Mouse (Mus musculus) hindbrain, embryonic 12.5 days (tissue): ENCODE data around the gene Tspan4. TPM values are rescaled to one million over a fixed set of nuclear protein-coding genes. Genes with fewer than 3 reads are reported as not detected.
A peak's percentile ranks its signal among the peaks of the same experiment; 100 is the strongest.

Experiments
- ATAC-seq: fragments of 200-750 bp; cut with Nextera tagmentation; 2 replicates; pipeline ENCODE4 v1.8.0; 2017; ENCODE audit warnings: moderate TSS enrichment; ENCODE audit not compliant: low FRiP score
- H3K27ac ChIP-seq: fragments of 300-500 bp; sonication (generic); 2 replicates; pipeline ENCODE4 v1.5.1; 2016; ENCODE audit warnings: mild to moderate bottlenecking
- H3K27me3 ChIP-seq: fragments of 300-500 bp; sonication (generic); 2 replicates; pipeline ENCODE4 v1.6.1; 2016; ENCODE audit warnings: mild to moderate bottlenecking
- H3K36me3 ChIP-seq: fragments of 300-500 bp; sonication (generic); 2 replicates; pipeline ENCODE4 v1.6.1; 2016; ENCODE audit warnings: mild to moderate bottlenecking
- H3K4me1 ChIP-seq: fragments of 300-500 bp; sonication (generic); 2 replicates; pipeline ENCODE4 v1.6.1; 2016
- H3K4me2 ChIP-seq: fragments of 300-500 bp; sonication (generic); replicated peaks from 2 replicates; pipeline ENCODE4 v1.6.1; 2016; ENCODE audit warnings: mild to moderate bottlenecking
- H3K4me3 ChIP-seq: fragments of 300-500 bp; sonication (generic); 2 replicates; pipeline ENCODE4 v1.5.1; 2016; ENCODE audit warnings: mild to moderate bottlenecking
- H3K9ac ChIP-seq: fragments of 300-500 bp; sonication (generic); 2 replicates; pipeline ENCODE4 v1.6.1; 2016; ENCODE audit warnings: mild to moderate bottlenecking, moderate library complexity
- H3K9me3 ChIP-seq: fragments of 300-500 bp; sonication (generic); replicated peaks from 2 replicates; pipeline ENCODE4 v1.6.1; 2016; ENCODE audit warnings: mild to moderate bottlenecking
- WGBS: fragments of 180-500 bp; shearing (Covaris S2); methylation state at CpG from one replicate; pipeline ENCODE4 v1.1.7; 2016; 5-methylcytosine and 5-hydroxymethylcytosine counted together
- polyA plus RNA-seq: library from polyadenylated mRNA; unstranded; fragments of >200 nt; fragmentation: Nextera tagmentation; extraction: Ambion mirVana; gene quantifications from 2 replicates; pipeline ENCODE4 v1.2.1, GENCODE M21; 2016

Tspan4 gene
- polyA plus RNA-seq, 1 experiment from 2014 or later: 30.1 TPM

DNA sequence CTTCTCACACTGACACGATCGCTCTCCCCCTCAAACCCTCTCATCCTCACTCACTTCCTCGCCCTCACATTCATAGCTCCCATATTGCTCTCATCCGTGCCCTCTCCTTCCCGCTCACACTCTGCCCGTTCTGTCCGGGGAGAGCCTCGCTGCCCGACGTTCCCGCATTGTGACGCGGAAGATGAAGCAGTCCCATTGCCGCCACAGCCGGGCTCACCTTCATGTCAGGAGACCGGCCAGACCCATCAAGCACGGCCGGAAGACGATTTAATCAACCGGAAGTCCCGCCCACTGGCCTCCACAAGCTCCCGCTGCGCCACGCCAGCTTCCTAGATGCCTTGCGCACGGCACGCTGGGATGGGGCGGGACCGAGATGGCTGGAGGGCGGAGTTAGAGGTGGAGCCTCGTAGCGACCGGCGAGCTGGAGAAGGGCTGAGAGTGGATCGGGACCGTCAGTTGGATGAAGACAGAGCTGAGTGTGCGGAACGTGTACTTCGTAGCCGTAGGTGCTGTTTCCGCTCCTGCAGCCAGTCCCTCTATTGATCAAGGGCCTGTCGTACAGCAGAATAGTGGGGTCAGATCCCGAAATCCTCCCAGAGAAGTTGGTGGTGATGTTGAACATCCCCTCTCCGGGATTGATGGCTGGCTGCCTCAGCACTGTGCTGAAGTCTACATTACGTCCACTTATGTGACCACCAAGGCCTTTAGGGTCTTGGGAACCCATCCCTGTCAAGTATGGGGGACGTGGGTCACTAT lies 64.7 kb downstream of the Tspan4 start, which contains the start of gene Chid1:
Gene Chid1 (minus strand): TSS at position 302 of the 756 bp plus-strand sequence.
- Histone ChIP-seq H3K27me3 (0 out of 2 replicates have a peak, but pooled peaks cover 3% of the 10 kb centered on the region), H3K27ac (peak within 1 kb of the TSS; percentile 86)
- WGBS: 1% methylated on average over 46 of the region's 46 CpGs

DNA sequence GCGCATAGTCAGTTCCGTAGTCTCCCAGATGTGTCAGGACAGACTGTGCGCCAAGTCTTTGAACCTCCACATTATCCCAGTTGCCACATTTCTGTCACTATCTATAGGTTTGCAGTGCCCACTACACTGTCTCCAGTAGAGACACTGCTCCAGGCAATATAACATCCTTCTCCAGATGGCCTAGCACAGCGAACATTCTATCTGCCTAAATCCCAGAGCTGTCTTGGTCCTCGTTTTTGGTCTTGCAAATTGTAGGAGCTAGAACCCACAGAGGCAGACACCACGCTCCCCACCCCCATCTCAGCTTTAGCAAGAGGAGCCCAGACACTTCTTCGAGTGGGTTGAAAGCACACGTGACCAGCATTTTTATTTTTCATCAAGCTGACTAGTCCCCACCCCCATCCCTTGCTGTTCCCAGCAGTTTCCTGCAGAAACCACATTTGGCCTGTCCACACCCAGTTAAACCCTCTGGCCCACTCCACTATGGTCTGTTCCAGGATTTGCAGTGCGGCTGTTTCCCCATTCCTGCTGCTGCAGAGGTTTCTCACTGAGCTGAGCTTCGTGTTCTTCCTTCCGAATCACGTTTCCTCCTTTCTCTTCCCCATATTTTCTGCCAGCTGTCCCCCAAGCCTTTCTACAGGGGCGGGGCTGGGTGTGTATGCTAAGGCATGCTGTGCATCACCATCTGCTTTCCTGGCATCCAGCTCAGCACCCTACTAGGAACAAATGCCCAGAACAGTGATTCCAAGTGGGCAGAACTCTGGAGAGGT lies 65.5 kb downstream of the Tspan4 start:
- H3K36me3 ChIP-seq: no peaks in the 10 kb centered on the region
- H3K27ac ChIP-seq: 0 out of 2 replicates have a peak overlapping the region, but pooled peaks have one; percentile 40
- peak; percentile 11; the same call in 1 of the 2 replicates for ATAC-seq
- H3K27me3 ChIP-seq: 0 out of 2 replicates have a peak, but pooled peaks cover 3% of the 10 kb centered on the region
- WGBS: 66% methylated on average over 13 of the region's 13 CpGs
- H3K9me3 ChIP-seq: no peaks in the 10 kb centered on the region
- H3K9ac ChIP-seq: peak overlapping the region; percentile 60; the same call in 1 of the 2 replicates
- H3K4me1 ChIP-seq: peaks cover 15% of the 10 kb centered on the region
- peak overlapping the region; percentile 74 for H3K4me3 ChIP-seq
- H3K4me2 ChIP-seq: peak overlapping the region; percentile 87

More for the DNA sequence above, 64.7 kb downstream of the Tspan4 start, which contains the start of gene Chid1:
- no peaks in the 10 kb centered on the region for H3K36me3 ChIP-seq
- H3K4me1 ChIP-seq: peaks cover 15% of the 10 kb centered on the region
- peak within 1 kb of the TSS; percentile 74 for H3K4me3 ChIP-seq
- peak; percentile 96 for ATAC-seq
- no peaks in the 10 kb centered on the region for H3K9me3 ChIP-seq
- peak within 1 kb of the TSS; percentile 87 for H3K4me2 ChIP-seq
- peak within 1 kb of the TSS; percentile 91 for H3K9ac ChIP-seq

DNA sequence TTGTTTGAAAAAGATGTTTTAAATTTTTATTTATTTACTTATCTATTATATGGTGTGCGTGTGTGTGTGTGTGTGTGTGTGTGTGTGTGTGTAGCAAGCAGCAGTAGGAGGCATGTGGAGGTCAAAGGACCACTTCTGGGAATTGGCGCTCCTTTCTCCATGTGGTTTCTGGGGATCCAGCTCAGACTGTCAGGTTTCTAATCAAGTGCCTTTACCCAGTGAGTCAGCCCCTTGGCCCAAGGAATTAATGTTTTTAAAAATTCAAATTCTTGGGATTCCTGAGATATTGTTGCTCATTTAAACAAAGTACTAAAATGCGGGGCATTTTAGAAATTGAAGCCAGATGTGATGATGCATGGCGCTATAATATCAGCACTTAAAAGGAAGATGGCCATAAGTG lies 66.6 kb downstream of the Tspan4 start:
- H3K9me3 ChIP-seq: no peaks in the 10 kb centered on the region
- H3K27me3 ChIP-seq: 0 out of 2 replicates have a peak, but pooled peaks cover 3% of the 10 kb centered on the region
- H3K36me3 ChIP-seq: no peaks in the 10 kb centered on the region
- H3K4me1 ChIP-seq: peaks cover 15% of the 10 kb centered on the region
- H3K4me2 ChIP-seq: no peak overlapping the region
- no peak overlapping the region for H3K4me3 ChIP-seq
- no peak overlapping the region for H3K9ac ChIP-seq
- ATAC-seq: no peak
- no peak overlapping the region for H3K27ac ChIP-seq
- WGBS: 69% methylated on average over 4 of the region's 4 CpGs

DNA sequence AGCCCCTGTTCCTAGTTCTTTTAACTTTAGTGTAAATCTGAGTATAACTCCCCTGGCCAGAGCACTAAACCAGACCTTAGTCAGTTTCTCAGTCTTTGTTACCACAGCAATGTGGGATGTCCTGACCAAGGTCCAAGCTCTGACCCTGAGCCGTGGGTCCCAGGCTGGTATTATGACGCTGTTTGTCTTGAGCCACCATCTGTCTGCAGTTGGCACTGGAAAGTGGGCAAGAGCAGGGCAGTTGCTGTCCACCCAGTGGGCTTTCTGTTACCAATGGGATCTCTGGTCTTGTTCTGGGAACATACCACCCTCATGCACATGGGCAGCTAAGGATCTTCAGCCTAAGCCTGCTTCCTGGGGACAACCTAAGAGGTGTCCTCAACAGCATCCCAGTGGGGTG lies 67.5 kb downstream of the Tspan4 start:
- ATAC-seq: no peak
- Histone ChIP-seq H3K27ac (no peak overlapping the region), H3K9ac (no peak overlapping the region), H3K36me3 (no peaks in the 10 kb centered on the region), H3K4me1 (peaks cover 15% of the 10 kb centered on the region), H3K27me3 (0 out of 2 replicates have a peak, but pooled peaks cover 3% of the 10 kb centered on the region), H3K4me2 (no peak overlapping the region), H3K9me3 (no peaks in the 10 kb centered on the region), H3K4me3 (no peak overlapping the region)
- WGBS: 78% methylated on average over 2 of the region's 2 CpGs

Other genes starting within 250 kb of the Tspan4 start
- gene Phrf1, start 246.5 kb upstream of the Tspan4 start, polyA plus RNA-seq: 95.5 and 99.3 TPM in 2 replicates
- gene Irf7, start 208.8 kb upstream of the Tspan4 start, polyA plus RNA-seq: 1.1 and 1.5 TPM in 2 replicates
- gene Cdhr5, start 198.5 kb upstream of the Tspan4 start, polyA plus RNA-seq: not detected in 2 replicates
- 2.4 and 2.7 TPM in 2 replicates for gene Sct, start 196.1 kb upstream of the Tspan4 start, polyA plus RNA-seq
- 0.81 and 0.86 TPM in 2 replicates for gene Drd4, start 183.2 kb upstream of the Tspan4 start, polyA plus RNA-seq
- 96.5 and 96.6 TPM in 2 replicates for gene Deaf1, start 147.6 kb upstream of the Tspan4 start, polyA plus RNA-seq
- gene Tmem80, start 147.5 kb upstream of the Tspan4 start, polyA plus RNA-seq: 60.5 and 66.9 TPM in 2 replicates
- gene Eps8l2, start 136.4 kb upstream of the Tspan4 start, polyA plus RNA-seq: 2.6 and 2.7 TPM in 2 replicates
- 352 and 355 TPM in 2 replicates for gene Taldo1, start 83.0 kb upstream of the Tspan4 start, polyA plus RNA-seq
- gene Gatd1, start 61.1 kb upstream of the Tspan4 start, polyA plus RNA-seq: 52.2 and 54.1 TPM in 2 replicates
- gene Cend1, start 45.7 kb upstream of the Tspan4 start, polyA plus RNA-seq: 27.9 and 30.9 TPM in 2 replicates
- gene Slc25a22, start 37.3 kb upstream of the Tspan4 start, polyA plus RNA-seq: 54.8 and 62.1 TPM in 2 replicates
- 10.8 and 11.6 TPM in 2 replicates for gene Pidd1, start 31.2 kb upstream of the Tspan4 start, polyA plus RNA-seq
- gene Rplp2, start 27.9 kb upstream of the Tspan4 start, polyA plus RNA-seq: 801 and 888 TPM in 2 replicates
- 16.2 and 19.1 TPM in 2 replicates for gene Pnpla2, start 20.0 kb upstream of the Tspan4 start, polyA plus RNA-seq
- gene Cracr2b, start 14.1 kb upstream of the Tspan4 start, polyA plus RNA-seq: 7.7 and 8.9 TPM in 2 replicates
- 14.4 and 17.3 TPM in 2 replicates for gene Cd151, start 7.8 kb upstream of the Tspan4 start, polyA plus RNA-seq
- 62.0 and 69.0 TPM in 2 replicates for gene Polr2l, start 108 bp upstream of the Tspan4 start, polyA plus RNA-seq
- gene Chid1, start 64.6 kb downstream of the Tspan4 start, polyA plus RNA-seq: 31.8 and 32.1 TPM in 2 replicates
- gene Ap2a2, start 86.9 kb downstream of the Tspan4 start, polyA plus RNA-seq: 114 and 117 TPM in 2 replicates
- 0.17 and 0.30 TPM in 2 replicates for gene Muc6, start 180.1 kb downstream of the Tspan4 start, polyA plus RNA-seq
- gene Muc2, start 215.1 kb downstream of the Tspan4 start, polyA plus RNA-seq: 0.19 and 0.79 TPM in 2 replicates